Mouse (Mus musculus) kidney, embryonic 14.5 days (tissue): ENCODE results near the gene Fcf1. TPM values are rescaled to one million over a fixed set of nuclear protein-coding genes. Genes with fewer than 3 reads are reported as not detected.

Experiments used
- ATAC-seq: fragments of 200-750 bp; cut with Nextera tagmentation; 2 replicates; pipeline ENCODE4 v1.8.0; 2017; ENCODE audit warnings: moderate number of reproducible peaks, mild to moderate bottlenecking, moderate TSS enrichment, moderate library complexity; ENCODE audit not compliant: low FRiP score, low TSS enrichment
- H3K27ac ChIP-seq: fragments of 300-500 bp; sonication (generic); 2 replicates; pipeline ENCODE4 v1.5.1; 2014; ENCODE audit warnings: low read depth, mild to moderate bottlenecking, low read length, moderate library complexity, mixed read lengths
- H3K27me3 ChIP-seq: fragments of 300-500 bp; sonication (generic); 2 replicates; pipeline ENCODE4 v1.6.1; 2014; ENCODE audit warnings: mild to moderate bottlenecking, low read length; ENCODE audit not compliant: control insufficient read depth, insufficient read depth
- H3K36me3 ChIP-seq: fragments of 300-500 bp; sonication (generic); 2 replicates; pipeline ENCODE4 v1.6.1; 2014; ENCODE audit warnings: low read length, mixed read lengths; ENCODE audit not compliant: control insufficient read depth, insufficient read depth
- H3K4me1 ChIP-seq: fragments of 300-500 bp; sonication (generic); 2 replicates; pipeline ENCODE4 v1.6.1; 2014; ENCODE audit warnings: low read length, mixed read lengths; ENCODE audit not compliant: control insufficient read depth, insufficient read depth
- H3K4me2 ChIP-seq: fragments of 300-500 bp; sonication (generic); replicated peaks from 2 replicates; pipeline ENCODE4 v1.6.1; 2014; ENCODE audit warnings: low read depth, mild to moderate bottlenecking, low read length
- H3K4me3 ChIP-seq: fragments of 300-500 bp; sonication (generic); 2 replicates; pipeline ENCODE4 v1.5.1; 2014; ENCODE audit warnings: mild to moderate bottlenecking, low read length
- H3K9ac ChIP-seq: fragments of 300-500 bp; sonication (generic); 2 replicates; pipeline ENCODE4 v1.6.1; 2014; ENCODE audit warnings: low read depth, mild to moderate bottlenecking, low read length, moderate library complexity
- H3K9me3 ChIP-seq: fragments of 300-500 bp; sonication (generic); 2 replicates; pipeline ENCODE4 v1.6.1; 2016; ENCODE audit warnings: low read length; ENCODE audit not compliant: control insufficient read depth
- WGBS: fragments of 180-500 bp; shearing (Covaris S2); extraction: QIAGEN DNeasy Blood & Tissue Kit; methylation state at CpG from one replicate; pipeline ENCODE4 v1.1.7; 2014; 5-methylcytosine and 5-hydroxymethylcytosine counted together
- polyA plus RNA-seq: library from polyadenylated mRNA; unstranded; fragments of >200 nt; fragmentation: Nextera tagmentation; extraction: Ambion mirVana; gene quantifications from 2 replicates; pipeline ENCODE4 v1.2.1, GENCODE M21; 2014

Gene Fcf1
- polyA plus RNA-seq, 1 experiment from 2014 or later = 153 TPM

- peaks cover 25% of the 10 kb centered on the region for H3K36me3 ChIP-seq
- H3K27ac ChIP-seq = no peak overlapping the region
- H3K4me1 ChIP-seq = no peaks in the 10 kb centered on the region
- no peak overlapping the region for H3K9ac ChIP-seq
- H3K4me2 ChIP-seq = no peak overlapping the region
- H3K27me3 ChIP-seq = no peaks in the 10 kb centered on the region
- no peaks in the 10 kb centered on the region for H3K9me3 ChIP-seq
- H3K4me3 ChIP-seq = no peak overlapping the region
- ATAC-seq = no peak
- WGBS = 88% methylated on average over 21 of the region's 21 CpGs
Measured at GRCm38 (mm10) chr12:84943006-84943952, 27.4 kb upstream of the Fcf1 start.

- Histone ChIP-seq H3K27me3 (no peaks in the 10 kb centered on the region), H3K27ac (no peak overlapping the region), H3K4me2 (no peak overlapping the region), H3K9me3 (no peaks in the 10 kb centered on the region), H3K9ac (no peak overlapping the region), H3K4me1 (no peaks in the 10 kb centered on the region), H3K36me3 (peaks cover 21% of the 10 kb centered on the region), H3K4me3 (no peak overlapping the region)
- no peak for ATAC-seq
- 75% methylated on average over 4 of the region's 4 CpGs for WGBS
Measured at GRCm38 (mm10) chr12:84944150-84944812, 26.4 kb upstream of the Fcf1 start.

GRCm38 (mm10) chr12:84944813-84945553, 25.7 kb upstream of the Fcf1 start:
- Histone ChIP-seq H3K36me3 (peaks cover 23% of the 10 kb centered on the region), H3K4me1 (no peaks in the 10 kb centered on the region), H3K9me3 (no peaks in the 10 kb centered on the region), H3K4me2 (no peak overlapping the region), H3K27ac (no peak overlapping the region), H3K9ac (no peak overlapping the region), H3K4me3 (no peak overlapping the region), H3K27me3 (no peaks in the 10 kb centered on the region)
- ATAC-seq = no peak
- WGBS = 89% methylated on average over 9 of the region's 9 CpGs

GRCm38 (mm10) chr12:84947894-84948583, 22.7 kb upstream of the Fcf1 start:
- Histone ChIP-seq H3K9me3 (no peaks in the 10 kb centered on the region), H3K27me3 (no peaks in the 10 kb centered on the region), H3K4me1 (no peaks in the 10 kb centered on the region), H3K4me3 (no peak overlapping the region), H3K4me2 (no peak overlapping the region), H3K36me3 (peaks cover 12% of the 10 kb centered on the region; the same call in 1 of the 2 replicates), H3K9ac (no peak overlapping the region), H3K27ac (no peak overlapping the region)
- ATAC-seq = no peak
- WGBS = 74% methylated on average over 2 of the region's 2 CpGs

- WGBS = 94% methylated on average over 6 of the region's 6 CpGs
- Histone ChIP-seq H3K9ac (no peak overlapping the region), H3K9me3 (no peaks in the 10 kb centered on the region), H3K27me3 (no peaks in the 10 kb centered on the region), H3K4me2 (no peak overlapping the region), H3K4me1 (no peaks in the 10 kb centered on the region), H3K36me3 (peaks cover 7% of the 10 kb centered on the region; the same call in 1 of the 2 replicates), H3K27ac (no peak overlapping the region), H3K4me3 (no peak overlapping the region)
- no peak for ATAC-seq
Measured at GRCm38 (mm10) chr12:84948584-84949285, 22.0 kb upstream of the Fcf1 start.

GRCm38 (mm10) chr12:84950763-84951162, 19.9 kb upstream of the Fcf1 start:
- no peak overlapping the region for H3K27ac ChIP-seq
- H3K9ac ChIP-seq = no peak overlapping the region
- no peak overlapping the region for H3K4me2 ChIP-seq
- ATAC-seq = no peak
- no peak overlapping the region for H3K4me3 ChIP-seq
- no peaks in the 10 kb centered on the region for H3K4me1 ChIP-seq
- 88% methylated on average over 6 of the region's 6 CpGs for WGBS
- no peaks in the 10 kb centered on the region for H3K9me3 ChIP-seq
- peaks cover 7% of the 10 kb centered on the region; the same call in 1 of the 2 replicates for H3K36me3 ChIP-seq
- no peaks in the 10 kb centered on the region for H3K27me3 ChIP-seq

GRCm38 (mm10) chr12:84951531-84951930, 19.2 kb upstream of the Fcf1 start:
- Histone ChIP-seq H3K4me3 (no peak overlapping the region), H3K4me2 (no peak overlapping the region), H3K9me3 (no peaks in the 10 kb centered on the region), H3K9ac (no peak overlapping the region), H3K4me1 (no peaks in the 10 kb centered on the region), H3K27ac (no peak overlapping the region), H3K36me3 (peaks cover 7% of the 10 kb centered on the region; the same call in 1 of the 2 replicates), H3K27me3 (no peaks in the 10 kb centered on the region)
- WGBS = 67% methylated on average over 8 of the region's 8 CpGs
- ATAC-seq = no peak

GRCm38 (mm10) chr12:84952351-84952750, 18.3 kb upstream of the Fcf1 start:
- Histone ChIP-seq H3K9me3 (no peaks in the 10 kb centered on the region), H3K9ac (no peak overlapping the region), H3K4me3 (no peak overlapping the region), H3K4me2 (no peak overlapping the region), H3K27ac (no peak overlapping the region), H3K36me3 (peaks cover 7% of the 10 kb centered on the region; the same call in 1 of the 2 replicates), H3K27me3 (no peaks in the 10 kb centered on the region), H3K4me1 (no peaks in the 10 kb centered on the region)
- no peak for ATAC-seq
- 74% methylated on average over 1 of the region's 1 CpGs for WGBS
